Mouse (Mus musculus) liver, embryonic 14.5 days (tissue): ENCODE results near the gene Camk2d. TPM values are rescaled to one million over a fixed set of nuclear protein-coding genes. Genes with fewer than 3 reads are reported as not detected.

Experiments
- ATAC-seq: fragments of 200-750 bp; cut with Nextera tagmentation; 2 replicates; pipeline ENCODE4 v1.8.0; 2017; ENCODE audit warnings: moderate number of reproducible peaks, mild to moderate bottlenecking, moderate library complexity; ENCODE audit not compliant: insufficient read depth
- DNase-seq, 3 experiments: peaks; one replicate each; pipeline ENCODE4 v3.0.0-alpha.2; 2012 to 2013; ENCODE audit warnings: low read depth in 3 of 3, low spot score in 3 of 3
- H3K27ac ChIP-seq: fragments of 300-500 bp; sonication (generic); 2 replicates; pipeline ENCODE4 v1.5.1; 2014; ENCODE audit warnings: moderate library complexity, mild to moderate bottlenecking, control low read depth, inconsistent platforms
- H3K27me3 ChIP-seq: fragments of 300-500 bp; sonication (generic); 2 replicates; pipeline ENCODE4 v1.6.1; 2014; ENCODE audit warnings: mild to moderate bottlenecking, low read length, moderate library complexity; ENCODE audit not compliant: control insufficient read depth, insufficient read depth
- H3K36me3 ChIP-seq: fragments of 300-500 bp; sonication (generic); replicated peaks from 2 replicates; pipeline ENCODE4 v1.6.1; 2014; ENCODE audit warnings: low read depth; ENCODE audit not compliant: control insufficient read depth, insufficient read depth
- H3K4me1 ChIP-seq, 2 experiments: fragments of 200-500 bp in 1 of 2; fragments of 300-500 bp in 1 of 2; sonication (generic) in 1 of 2; replicated peaks; 2 replicates each; pipeline ENCODE4 v1.6.1; 2012 to 2014; ENCODE audit warnings: antibody characterized with exemption in 1 of 2, inconsistent platforms in 1 of 2, low read length in 1 of 2; ENCODE audit not compliant: control insufficient read depth in 2 of 2, insufficient read depth in 2 of 2
- H3K4me2 ChIP-seq: fragments of 300-500 bp; sonication (generic); 2 replicates; pipeline ENCODE4 v1.6.1; 2014; ENCODE audit warnings: low read depth, mild to moderate bottlenecking, control low read depth, moderate library complexity
- H3K4me3 ChIP-seq, 2 experiments: fragments of 200-500 bp in 1 of 2; fragments of 300-500 bp in 1 of 2; sonication (generic) in 1 of 2; 2 replicates each; pipeline ENCODE4 v1.5.1; 2012 to 2014; ENCODE audit warnings: low read depth in 2 of 2, low read length in 2 of 2, mild to moderate bottlenecking in 2 of 2, control low read depth in 1 of 2, inconsistent platforms in 1 of 2, moderate library complexity in 1 of 2; ENCODE audit not compliant: insufficient read depth in 1 of 2
- H3K9ac ChIP-seq: fragments of 300-500 bp; sonication (generic); replicated peaks from 2 replicates; pipeline ENCODE4 v1.6.1; 2014; ENCODE audit warnings: mild to moderate bottlenecking, control low read depth, moderate library complexity
- H3K9me3 ChIP-seq: fragments of 300-500 bp; sonication (generic); 2 replicates; pipeline ENCODE4 v1.6.1; 2016; ENCODE audit warnings: low read length, mixed read lengths; ENCODE audit not compliant: control insufficient read depth
- CTCF ChIP-seq: IDR thresholded peaks from 2 replicates; pipeline ENCODE4 v1.5.1; 2016; ENCODE audit warnings: antibody characterized with exemption, low read depth, control low read depth
- EP300 ChIP-seq: IDR thresholded peaks from 2 replicates; pipeline ENCODE4 v1.6.1; 2016; ENCODE audit warnings: antibody characterized with exemption, low read depth
- WGBS: fragments of 180-500 bp; shearing (Covaris S2); extraction: QIAGEN DNeasy Blood & Tissue Kit; methylation state at CpG from one replicate; pipeline ENCODE4 v1.1.7; 2014; ENCODE audit not compliant: insufficient replicate concordance; 5-methylcytosine and 5-hydroxymethylcytosine counted together
- polyA plus RNA-seq, 2 experiments: library from polyadenylated mRNA; depleted of rRNA in 1 of 2; stranded (reverse) in 1 of 2; unstranded in 1 of 2; fragments of >200 nt; fragmentation: Nextera tagmentation in 1 of 2; extraction: Ambion mirVana in 1 of 2; gene quantifications; 2 replicates each; pipeline versions ENCODE4 v1.2.1 to v1.2.3; 2012 to 2014

Gene Camk2d
- polyA plus RNA-seq, 2 experiments: 2.2 to 3.7 TPM

DNA sequence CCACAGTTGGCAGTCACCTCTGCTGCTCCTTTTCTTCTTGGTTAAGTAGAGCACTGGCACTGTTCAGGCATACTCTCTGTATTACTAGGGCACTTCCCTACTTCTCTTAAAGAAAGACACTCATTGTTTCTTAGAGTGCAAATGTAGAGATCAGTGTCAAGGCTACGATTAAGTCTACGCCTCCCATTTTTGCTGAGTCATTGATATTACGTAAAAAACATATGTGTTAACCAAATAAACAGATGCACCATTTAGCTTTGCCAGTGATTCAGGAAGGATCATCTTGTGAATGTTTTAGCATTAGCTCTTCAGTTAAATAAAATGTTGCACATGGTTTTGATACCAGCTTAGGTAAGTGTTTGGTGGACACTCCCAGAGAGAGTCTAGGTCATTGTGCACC is 215.5 kb downstream of the Camk2d start:
- no peak for TF ChIP-seq EP300
- no peak for TF ChIP-seq CTCF
- H3K27me3 ChIP-seq: no peaks in the 10 kb centered on the region
- no peak overlapping the region for H3K27ac ChIP-seq
- H3K9me3 ChIP-seq: no peaks in the 10 kb centered on the region
- DNase-seq: no peak
- WGBS: 64% methylated on average over 3 of the region's 3 CpGs
- no peak overlapping the region for H3K4me2 ChIP-seq
- H3K9ac ChIP-seq: no peak overlapping the region
- H3K36me3 ChIP-seq: no peaks in the 10 kb centered on the region
- no peak for ATAC-seq
- H3K4me1 ChIP-seq: no peaks in the 10 kb centered on the region
- no peak overlapping the region for H3K4me3 ChIP-seq

- ATAC-seq: no peak
Measured at GRCm38 (mm10) chr3:126822374-126822773, 226.3 kb downstream of the Camk2d start.

GRCm38 (mm10) chr3:126824930-126825329 is 228.8 kb downstream of the Camk2d start:
- Histone ChIP-seq H3K4me1 (no peaks in the 10 kb centered on the region), H3K9ac (no peak overlapping the region), H3K36me3 (no peaks in the 10 kb centered on the region), H3K4me2 (no peak overlapping the region), H3K27ac (no peak overlapping the region), H3K9me3 (no peaks in the 10 kb centered on the region), H3K27me3 (no peaks in the 10 kb centered on the region), H3K4me3 (no peak overlapping the region)
- ATAC-seq (no peak), DNase-seq (no peak)
- WGBS: 30% methylated on average over 1 of the region's 1 CpGs
- TF ChIP-seq CTCF: no peak
- no peak for TF ChIP-seq EP300

More at GRCm38 (mm10) chr3:126822374-126822773, 226.3 kb downstream of the Camk2d start:
- Histone ChIP-seq H3K4me1 (no peaks in the 10 kb centered on the region), H3K4me3 (no peak overlapping the region), H3K4me2 (no peak overlapping the region), H3K9ac (no peak overlapping the region), H3K27me3 (no peaks in the 10 kb centered on the region), H3K36me3 (no peaks in the 10 kb centered on the region), H3K27ac (no peak overlapping the region), H3K9me3 (no peaks in the 10 kb centered on the region)
- TF ChIP-seq EP300: no peak
- TF ChIP-seq CTCF: no peak
- DNase-seq: no peak
- WGBS: 80% methylated on average over 3 of the region's 3 CpGs

- 63% methylated on average over 2 of the region's 2 CpGs for WGBS
- no peak for ATAC-seq
- H3K9me3 ChIP-seq: no peaks in the 10 kb centered on the region
Measured at GRCm38 (mm10) chr3:126826172-126826571, 230.1 kb downstream of the Camk2d start.

DNA sequence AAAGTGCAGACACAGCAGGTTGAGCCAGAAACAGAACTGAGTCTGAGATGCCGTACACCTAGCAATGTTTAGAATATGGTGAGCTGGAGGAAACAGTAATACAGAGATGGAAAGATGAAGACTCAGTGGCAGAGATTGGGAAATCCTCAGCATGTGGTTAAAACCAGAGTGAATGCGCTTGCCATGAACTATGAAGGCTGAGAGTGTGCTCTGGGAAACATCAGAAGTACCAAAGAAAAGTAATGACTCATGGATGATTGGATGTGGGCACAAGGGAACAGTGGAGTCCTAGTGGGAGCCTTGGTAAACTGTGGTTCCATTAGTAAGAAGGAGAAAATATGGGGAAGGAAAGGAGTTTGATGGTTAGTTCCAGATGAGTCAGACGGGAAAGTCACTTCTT is 231.8 kb downstream of the Camk2d start:
- Histone ChIP-seq H3K36me3 (no peaks in the 10 kb centered on the region), H3K27ac (no peak overlapping the region), H3K4me2 (no peak overlapping the region), H3K9ac (no peak overlapping the region), H3K27me3 (no peaks in the 10 kb centered on the region), H3K4me1 (no peaks in the 10 kb centered on the region), H3K9me3 (no peaks in the 10 kb centered on the region), H3K4me3 (no peak overlapping the region)
- DNase-seq (no peak), ATAC-seq (no peak)
- TF ChIP-seq EP300: no peak
- TF ChIP-seq CTCF: no peak
- 65% methylated on average over 3 of the region's 3 CpGs for WGBS

More at GRCm38 (mm10) chr3:126826172-126826571, 230.1 kb downstream of the Camk2d start:
- no peak overlapping the region for H3K4me2 ChIP-seq
- no peak for TF ChIP-seq CTCF
- no peak for TF ChIP-seq EP300
- H3K27ac ChIP-seq: no peak overlapping the region
- no peaks in the 10 kb centered on the region for H3K27me3 ChIP-seq
- no peaks in the 10 kb centered on the region for H3K36me3 ChIP-seq
- H3K4me3 ChIP-seq: no peak overlapping the region
- DNase-seq: no peak
- no peaks in the 10 kb centered on the region for H3K4me1 ChIP-seq
- H3K9ac ChIP-seq: no peak overlapping the region
